Mouse (Mus musculus) Patski (cell line): ENCODE data around the gene Polg. TPM values are rescaled to one million over a fixed set of nuclear protein-coding genes. Genes with fewer than 3 reads are reported as not detected.

Source experiments
- ATAC-seq: fragments of 100-300 bp; one replicate; pipeline ENCODE4 v1.8.0; 2021
- CTCF ChIA-PET: fragments of 350-600 bp; sonication (Branson Sonifier 250); formaldehyde crosslinking; loops from one replicate; lab custom pipeline; 2022; ENCODE audit warnings: inconsistent platforms; lab: Charles Lee
- POLR2A ChIA-PET: fragments of 350-600 bp; sonication (Branson Sonifier 250); formaldehyde crosslinking; loops from one replicate; lab custom pipeline; 2022; ENCODE audit warnings: antibody characterized with exemption, inconsistent platforms; lab: Charles Lee
- DNase-seq: peaks from one replicate; pipeline ENCODE4 v3.0.0-alpha.2; 2011; ENCODE audit warnings: low read depth, low spot score
- H3K27me3 ChIP-seq: fragments of 371-371 bp; one replicate; pipeline ENCODE4 v1.5.1; 2021
- CTCF ChIP-seq: fragments of 100-300 bp; IDR thresholded peaks from one replicate; pipeline ENCODE4 v1.5.1; 2021
- in situ Hi-C: fragments of 300-500 bp; cut with MboI; formaldehyde crosslinking; loops from 3 replicates; pipeline ENCODE4 v1.11.1; 2018; ENCODE audit warnings: low pct_unique_long_range_greater_than_20kb, mixed read lengths
- polyA plus RNA-seq: library from polyadenylated mRNA; unstranded; gene quantifications from one replicate; pipeline ENCODE4 v1.2.3, GENCODE M21; 2021

The Polg gene
- polyA plus RNA-seq, 1 experiment from 2014 or later: 74.8 TPM

DNA sequence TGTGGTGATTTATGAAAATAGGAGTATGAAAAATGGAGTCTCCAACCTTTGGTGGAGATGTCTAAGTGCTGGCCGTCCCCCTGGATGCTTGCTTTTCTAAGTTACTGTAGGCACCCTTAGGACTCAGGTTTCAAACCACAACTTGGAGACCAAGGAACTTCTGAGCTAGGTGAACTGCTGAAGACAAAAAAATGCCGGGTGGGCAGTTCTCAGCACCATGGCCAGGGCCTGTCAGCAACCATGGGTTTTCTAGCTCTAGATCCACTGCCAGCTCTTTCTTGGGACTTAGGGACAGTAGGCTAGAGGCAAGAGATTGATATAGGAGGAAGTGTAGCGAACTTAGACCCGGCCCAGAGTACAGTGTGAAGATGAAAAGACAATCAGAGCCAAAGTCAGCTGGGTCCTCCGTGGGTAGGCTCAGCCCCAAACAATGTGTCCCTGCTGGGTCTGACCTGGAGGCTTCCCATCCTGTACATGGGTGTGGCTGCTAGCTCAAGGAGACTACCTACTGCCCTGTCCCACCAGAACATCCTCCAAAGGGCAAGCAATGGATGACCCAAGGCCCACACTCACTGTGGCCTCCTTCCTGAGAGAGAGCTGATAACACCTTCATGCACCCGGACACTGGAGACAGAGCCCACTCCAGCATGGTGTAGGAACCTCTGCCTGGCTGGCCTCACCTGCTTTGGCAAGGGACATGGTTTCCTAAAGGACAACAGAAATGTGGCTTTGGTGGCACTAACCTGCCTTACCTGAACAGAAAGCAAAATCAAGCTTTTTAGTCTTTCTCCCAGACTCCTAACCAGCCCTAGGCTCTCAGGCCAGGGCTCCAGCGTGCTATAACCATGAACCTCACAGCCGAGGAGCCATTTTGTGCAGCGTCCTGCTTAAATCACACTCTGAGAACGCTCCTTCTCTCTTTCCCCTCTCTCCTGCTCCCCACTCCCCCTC lies 36.3 kb upstream of the Polg start:
- TF ChIP-seq CTCF: no peak
- CTCF ChIA-PET: no interaction called here
- ATAC-seq: no peak
- H3K27me3 ChIP-seq: peaks cover 76% of the 10 kb centered on the region
- POLR2A ChIA-PET: no interaction called here
- in situ Hi-C loops: no loop called here
- no peak for DNase-seq

DNA sequence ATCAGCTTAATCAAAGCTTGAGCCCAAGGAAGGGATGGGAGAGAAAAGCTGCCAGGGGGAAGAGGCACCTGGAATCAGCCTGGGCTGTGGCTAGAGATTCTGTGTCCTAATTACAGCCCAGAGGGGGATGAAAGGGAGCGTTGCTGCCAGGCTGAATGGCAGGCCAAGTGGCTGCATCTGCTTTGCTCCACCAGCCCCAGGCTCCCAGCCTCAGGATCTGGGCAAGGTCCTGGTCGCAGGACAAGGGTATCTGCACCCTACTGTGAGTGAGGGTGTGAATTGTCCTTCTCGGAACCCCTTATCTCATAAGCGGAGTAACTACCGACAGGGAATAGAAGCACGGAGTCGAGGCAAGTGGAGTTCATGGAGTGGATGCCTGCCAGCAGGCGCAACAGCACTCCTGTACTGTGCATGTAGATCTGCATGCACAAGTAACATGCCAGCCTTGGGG lies 35.4 kb upstream of the Polg start:
- POLR2A ChIA-PET: no interaction called here
- TF ChIP-seq CTCF: no peak
- no peak for DNase-seq
- H3K27me3 ChIP-seq: peaks cover 70% of the 10 kb centered on the region
- in situ Hi-C loops: no loop called here
- CTCF ChIA-PET: no interaction called here
- ATAC-seq: no peak

GRCm38 (mm10) chr7:79500681-79501306 lies 34.6 kb upstream of the Polg start:
- POLR2A ChIA-PET: no interaction called here
- no peak for TF ChIP-seq CTCF
- in situ Hi-C loops: no loop called here
- DNase-seq: no peak
- no peak for ATAC-seq
- H3K27me3 ChIP-seq: peaks cover 61% of the 10 kb centered on the region
- CTCF ChIA-PET: interaction anchor here (1.0 to 1.4 kb wide), 2 partner anchors 24 to 46 kb away, joined by 3 to 5 read pairs; no protein-coding TSS in a partner anchor

GRCm38 (mm10) chr7:79499596-79500570 lies 33.7 kb upstream of the Polg start:
- DNase-seq (no peak), ATAC-seq (no peak)
- H3K27me3 ChIP-seq: peaks cover 58% of the 10 kb centered on the region
- POLR2A ChIA-PET: no interaction called here
- TF ChIP-seq CTCF: no peak
- CTCF ChIA-PET: interaction anchor here (1.0 to 1.4 kb wide), 2 partner anchors 25 to 47 kb away, joined by 3 to 5 read pairs; no protein-coding TSS in a partner anchor
- in situ Hi-C loops: loop anchor here (5.0 kb wide), 2 partner anchors 37 to 92 kb away; no protein-coding TSS in a partner anchor

GRCm38 (mm10) chr7:79498965-79499595 lies 32.9 kb upstream of the Polg start:
- no peak for TF ChIP-seq CTCF
- ATAC-seq (no peak), DNase-seq (no peak)
- peaks cover 57% of the 10 kb centered on the region for H3K27me3 ChIP-seq
- ChIA-PET POLR2A (no interaction called here), CTCF (no interaction called here)
- in situ Hi-C loops: loop anchor here (5.0 kb wide), 2 partner anchors 38 to 93 kb away; no protein-coding TSS in a partner anchor

GRCm38 (mm10) chr7:79498356-79498755 lies 32.2 kb upstream of the Polg start:
- in situ Hi-C loops: loop anchor here (5.0 kb wide), 2 partner anchors 39 to 94 kb away; no protein-coding TSS in a partner anchor
- TF ChIP-seq CTCF: no peak
- no peak for ATAC-seq
- DNase-seq: no peak
- ChIA-PET POLR2A (no interaction called here), CTCF (no interaction called here)
- peaks cover 53% of the 10 kb centered on the region for H3K27me3 ChIP-seq

DNA sequence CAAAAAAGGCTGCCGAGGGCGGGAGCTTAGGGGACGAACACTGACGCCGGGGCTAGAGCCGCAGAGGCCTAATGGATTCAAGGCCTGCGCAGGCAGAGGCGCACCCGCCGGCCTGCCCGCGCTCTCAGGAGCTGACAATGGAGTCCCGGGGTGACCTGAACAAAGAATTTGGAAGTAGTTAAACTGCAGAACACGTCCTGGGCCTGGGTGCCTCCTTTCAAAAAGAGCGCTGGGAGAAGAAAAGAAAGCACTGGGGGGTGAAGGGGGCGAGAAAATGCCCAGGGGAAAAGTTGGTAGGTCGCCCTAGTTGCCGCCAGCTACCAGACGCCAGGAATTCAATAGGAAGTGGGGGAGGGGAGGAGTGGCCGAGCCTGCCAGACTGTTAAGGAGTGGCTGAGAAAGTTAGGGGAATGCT lies 31.5 kb upstream of the Polg start:
- peaks cover 46% of the 10 kb centered on the region for H3K27me3 ChIP-seq
- DNase-seq (no peak), ATAC-seq (no peak)
- in situ Hi-C loops: loop anchor here (5.0 kb wide), 2 partner anchors 40 to 95 kb away; no protein-coding TSS in a partner anchor
- POLR2A ChIA-PET: no interaction called here
- CTCF ChIA-PET: interaction anchor here (0.6 kb wide), 1 partner anchor 30 kb away, joined by 3 read pairs; no protein-coding TSS in a partner anchor
- no peak for TF ChIP-seq CTCF

DNA sequence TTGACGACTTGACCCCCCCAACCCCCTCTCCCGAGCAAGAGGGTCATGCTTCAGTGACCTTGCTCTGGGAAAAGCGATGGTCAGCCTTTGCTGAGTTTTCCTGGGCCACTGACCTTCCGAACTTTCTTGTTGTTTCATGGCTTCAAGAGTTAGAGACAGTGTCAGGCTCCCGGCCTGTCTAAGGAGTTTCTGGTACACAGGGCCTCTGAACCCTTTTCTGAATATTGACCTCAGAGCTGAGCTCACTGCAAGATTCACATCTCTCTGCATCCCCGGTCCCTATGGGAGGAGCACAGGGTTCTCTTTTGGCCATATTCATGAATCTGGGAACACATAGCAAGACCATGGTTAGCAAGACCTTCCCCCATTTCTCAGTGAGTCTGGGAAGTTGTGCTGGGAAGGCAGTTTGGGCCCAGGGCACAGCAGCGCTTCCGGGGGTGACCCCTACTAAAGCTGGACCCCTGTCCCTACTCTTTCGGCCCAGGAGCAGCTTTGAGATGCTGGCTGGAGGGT lies 30.7 kb upstream of the Polg start:
- H3K27me3 ChIP-seq: peaks cover 38% of the 10 kb centered on the region
- ChIA-PET POLR2A (no interaction called here), CTCF (interaction anchor here (1.1 to 2.9 kb wide), 5 partner anchors 13 to 50 kb away, joined by 3 to 18 read pairs (median 4); no protein-coding TSS in a partner anchor)
- no peak for ATAC-seq
- in situ Hi-C loops: loop anchor here (5.0 kb wide), 2 partner anchors 40 to 95 kb away; no protein-coding TSS in a partner anchor
- no peak for DNase-seq
- no peak for TF ChIP-seq CTCF
